Mouse (Mus musculus): ENCODE results near the gene Dcaf4. TPM values are rescaled to one million over a fixed set of nuclear protein-coding genes. Genes with fewer than 3 reads are reported as not detected.

The Dcaf4 gene
- total and polyA plus RNA-seq, 2 experiments from 2014 or later, result 19.7 to 33.4 TPM

- Histone ChIP-seq H3K27ac (ENCODE audit: low read depth) (no peak overlapping the region), H3K27me3 (ENCODE audit: control insufficient read depth, insufficient read depth, low read length) (peaks cover 1% of the 10 kb centered on the region; the same call in 1 of the 2 replicates), H3K9ac (replicated peaks; ENCODE audit: low read depth, low read length) (no peak overlapping the region), H3K4me2 (ENCODE audit: low read depth, low read length) (no peak overlapping the region), H3K4me3 (ENCODE audit: low read depth, low read length) (no peak overlapping the region), H3K9me3 (replicated peaks; ENCODE audit: control insufficient read depth, low read length) (no peaks in the 10 kb centered on the region), H3K4me1 (ENCODE audit: control insufficient read depth, insufficient read depth) (peaks cover 7% of the 10 kb centered on the region), H3K36me3 (replicated peaks; ENCODE audit: control insufficient read depth, insufficient read depth, low read length) (no peaks in the 10 kb centered on the region)
- no peak for TF ChIP-seq CTCF (IDR thresholded peaks at IDR 0.05; ENCODE audit: low read depth)
- no peak for DNase-seq (ENCODE audit: low spot score)
- WGBS, result 36% methylated on average over 1 of the region's 1 CpGs
- ATAC-seq (ENCODE audit: insufficient read depth, low read depth), result no peak
Observed at GRCm38 (mm10) chr12:83479140-83479539, 41.1 kb upstream of the Dcaf4 start.

GRCm38 (mm10) chr12:83479818-83480401 is 40.4 kb upstream of the Dcaf4 start:
- Histone ChIP-seq H3K36me3 (replicated peaks; ENCODE audit: control insufficient read depth, insufficient read depth, low read length) (no peaks in the 10 kb centered on the region), H3K4me3 (ENCODE audit: low read depth, low read length) (no peak overlapping the region), H3K27ac (ENCODE audit: low read depth) (no peak overlapping the region), H3K27me3 (ENCODE audit: control insufficient read depth, insufficient read depth, low read length) (peaks cover 5% of the 10 kb centered on the region; the same call in 1 of the 2 replicates), H3K9ac (replicated peaks; ENCODE audit: low read depth, low read length) (no peak overlapping the region), H3K4me2 (ENCODE audit: low read depth, low read length) (no peak overlapping the region), H3K9me3 (replicated peaks; ENCODE audit: control insufficient read depth, low read length) (no peaks in the 10 kb centered on the region), H3K4me1 (ENCODE audit: control insufficient read depth, insufficient read depth) (peaks cover 10% of the 10 kb centered on the region; the same call in 1 of the 2 replicates)
- 65% methylated on average over 7 of the region's 7 CpGs for WGBS
- ATAC-seq (ENCODE audit: insufficient read depth, low read depth), result no peak
- DNase-seq (ENCODE audit: low spot score), result no peak
- TF ChIP-seq CTCF (IDR thresholded peaks at IDR 0.05; ENCODE audit: low read depth) (no peak), EP300 (IDR thresholded peaks at IDR 0.05; ENCODE audit: low read depth) (no peak)

GRCm38 (mm10) chr12:83481439-83481838 is 38.8 kb upstream of the Dcaf4 start:
- Histone ChIP-seq H3K4me2 (ENCODE audit: low read depth, low read length) (no peak overlapping the region), H3K9ac (replicated peaks; ENCODE audit: low read depth, low read length) (no peak overlapping the region), H3K4me1 (ENCODE audit: control insufficient read depth, insufficient read depth) (peaks cover 19% of the 10 kb centered on the region; the same call in 1 of the 2 replicates), H3K9me3 (replicated peaks; ENCODE audit: control insufficient read depth, low read length) (no peaks in the 10 kb centered on the region), H3K27ac (ENCODE audit: low read depth) (no peak overlapping the region; the same call in 1 of the 2 replicates), H3K4me3 (ENCODE audit: low read depth, low read length) (no peak overlapping the region), H3K36me3 (replicated peaks; ENCODE audit: control insufficient read depth, insufficient read depth, low read length) (no peaks in the 10 kb centered on the region), H3K27me3 (ENCODE audit: control insufficient read depth, insufficient read depth, low read length) (peaks cover 5% of the 10 kb centered on the region; the same call in 1 of the 2 replicates)
- ATAC-seq (ENCODE audit: insufficient read depth, low read depth), result no peak
- WGBS, result 62% methylated on average over 4 of the region's 4 CpGs
- TF ChIP-seq CTCF (IDR thresholded peaks at IDR 0.05; ENCODE audit: low read depth), result no peak
- TF ChIP-seq EP300 (IDR thresholded peaks at IDR 0.05; ENCODE audit: low read depth), result no peak
- DNase-seq (ENCODE audit: low spot score), result no peak

GRCm38 (mm10) chr12:83483653-83484052 is 36.6 kb upstream of the Dcaf4 start:
- ATAC-seq (ENCODE audit: insufficient read depth, low read depth) (no peak), DNase-seq (ENCODE audit: low spot score) (peak; percentile 51)
- no peak overlapping the region for H3K9ac ChIP-seq (replicated peaks; ENCODE audit: low read depth, low read length)
- peak overlapping the region; percentile 57 for H3K27ac ChIP-seq (ENCODE audit: low read depth)
- H3K4me3 ChIP-seq (ENCODE audit: low read depth, low read length), result no peak overlapping the region
- WGBS, result 29% methylated on average over 5 of the region's 5 CpGs
- no peaks in the 10 kb centered on the region for H3K9me3 ChIP-seq (replicated peaks; ENCODE audit: control insufficient read depth, low read length)
- peaks cover 5% of the 10 kb centered on the region; the same call in 1 of the 2 replicates for H3K27me3 ChIP-seq (ENCODE audit: control insufficient read depth, insufficient read depth, low read length)
- 0 out of 2 replicates have a peak, but pooled peaks have one; percentile 22 for TF ChIP-seq EP300 (IDR thresholded peaks at IDR 0.05; ENCODE audit: low read depth)
- TF ChIP-seq CTCF (IDR thresholded peaks at IDR 0.05; ENCODE audit: low read depth), result 0 out of 2 replicates have a peak, but pooled peaks have one; percentile 7
- peak overlapping the region; percentile 34; the same call in 1 of the 2 replicates for H3K4me2 ChIP-seq (ENCODE audit: low read depth, low read length)
- no peaks in the 10 kb centered on the region for H3K36me3 ChIP-seq (replicated peaks; ENCODE audit: control insufficient read depth, insufficient read depth, low read length)
- peaks cover 19% of the 10 kb centered on the region; the same call in 1 of the 2 replicates for H3K4me1 ChIP-seq (ENCODE audit: control insufficient read depth, insufficient read depth)

GRCm38 (mm10) chr12:83484855-83485745 is 35.2 kb upstream of the Dcaf4 start:
- Histone ChIP-seq H3K4me1 (ENCODE audit: control insufficient read depth, insufficient read depth) (peaks cover 24% of the 10 kb centered on the region; the same call in 1 of the 2 replicates), H3K4me3 (ENCODE audit: low read depth, low read length) (peak overlapping the region; percentile 93), H3K9me3 (replicated peaks; ENCODE audit: control insufficient read depth, low read length) (no peaks in the 10 kb centered on the region), H3K36me3 (replicated peaks; ENCODE audit: control insufficient read depth, insufficient read depth, low read length) (no peaks in the 10 kb centered on the region), H3K27ac (ENCODE audit: low read depth) (no peak overlapping the region), H3K27me3 (ENCODE audit: control insufficient read depth, insufficient read depth, low read length) (peaks cover 5% of the 10 kb centered on the region; the same call in 1 of the 2 replicates), H3K4me2 (ENCODE audit: low read depth, low read length) (peak overlapping the region; percentile 99), H3K9ac (replicated peaks; ENCODE audit: low read depth, low read length) (peak overlapping the region; percentile 80)
- DNase-seq (ENCODE audit: low spot score) (no peak), ATAC-seq (ENCODE audit: insufficient read depth, low read depth) (no peak)
- WGBS, result 5% methylated on average over 24 of the region's 24 CpGs
- TF ChIP-seq EP300 (IDR thresholded peaks at IDR 0.05; ENCODE audit: low read depth) (no peak), CTCF (IDR thresholded peaks at IDR 0.05; ENCODE audit: low read depth) (no peak)

Data from heart, postnatal 0 days (tissue).